Mouse (Mus musculus) small intestine, adult 2 months (tissue): ENCODE data around the gene Slc6a17.

Experiments used
- CTCF ChIP-seq: fragments of 200-500 bp; IDR thresholded peaks from 2 replicates; pipeline ENCODE4 v1.5.1; 2012; ENCODE audit warnings: low read depth, mild to moderate bottlenecking, control low read depth, inconsistent platforms, low read length, moderate library complexity, mixed read lengths; ENCODE audit not compliant: insufficient replicate concordance, insufficient read length; ENCODE audit errors: extremely low read depth
- POLR2A ChIP-seq: fragments of 200-500 bp; IDR thresholded peaks from 2 replicates; pipeline ENCODE4 v1.6.1; 2012; ENCODE audit warnings: low read depth, mild to moderate bottlenecking, control low read depth, inconsistent platforms, low read length, moderate library complexity

DNA sequence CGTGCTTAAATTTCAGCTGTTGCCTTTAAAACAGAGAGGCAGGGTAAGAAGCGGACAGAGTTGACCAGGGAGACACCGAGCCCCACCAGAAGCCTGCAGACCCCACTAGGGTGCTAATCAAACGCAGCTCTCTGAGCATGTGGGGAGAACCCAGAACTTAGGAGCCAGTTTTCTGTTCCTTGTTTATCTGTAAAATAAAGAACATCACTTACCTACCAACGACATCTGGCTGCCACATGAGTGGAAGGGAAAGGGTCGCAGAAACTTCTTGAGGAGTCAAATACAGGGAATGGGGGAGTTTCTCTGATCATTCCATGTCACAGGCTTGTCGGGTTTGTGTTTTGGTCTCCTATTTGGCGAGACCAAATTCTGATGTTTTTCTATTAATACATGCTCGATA lies 9.9 kb downstream of the Slc6a17 start:
- no peak for TF ChIP-seq CTCF
- TF ChIP-seq POLR2A: no peak
